Mouse (Mus musculus): ENCODE measurements around the gene Gm21969. TPM values are rescaled to one million over a fixed set of nuclear protein-coding genes. Genes with fewer than 3 reads are reported as not detected.

The Gm21969 gene
- polyA plus RNA-seq, 1 experiment from 2014 or later, result not detected

- Histone ChIP-seq H3K36me3 (ENCODE audit: control insufficient read depth, insufficient read depth, low read length) (no peaks in the 10 kb centered on the region), H3K9ac (ENCODE audit: low read length) (no peak overlapping the region), H3K27me3 (ENCODE audit: control insufficient read depth, insufficient read depth, low read length) (no peaks in the 10 kb centered on the region), H3K9me3 (replicated peaks; ENCODE audit: control insufficient read depth, low read length) (no peaks in the 10 kb centered on the region), H3K4me3 (replicated peaks; ENCODE audit: low read length) (no peak overlapping the region), H3K4me1 (ENCODE audit: control insufficient read depth, insufficient read depth, low read length) (peaks cover 42% of the 10 kb centered on the region), H3K4me2 (ENCODE audit: low read depth, low read length) (no peak overlapping the region), H3K27ac (ENCODE audit: low read length) (no peak overlapping the region; the same call in 1 of the 2 replicates)
- no peak for ATAC-seq (ENCODE audit: insufficient read depth, low FRiP score)
- 63% methylated on average over 6 of the region's 6 CpGs for WGBS
Observed at GRCm38 (mm10) chr4:139593383-139593782, 9.6 kb upstream of the Gm21969 start.

GRCm38 (mm10) chr4:139594062-139594461 is 8.9 kb upstream of the Gm21969 start:
- H3K4me1 ChIP-seq (ENCODE audit: control insufficient read depth, insufficient read depth, low read length), result peaks cover 47% of the 10 kb centered on the region
- no peak overlapping the region for H3K4me3 ChIP-seq (replicated peaks; ENCODE audit: low read length)
- no peaks in the 10 kb centered on the region for H3K9me3 ChIP-seq (replicated peaks; ENCODE audit: control insufficient read depth, low read length)
- H3K27me3 ChIP-seq (ENCODE audit: control insufficient read depth, insufficient read depth, low read length), result no peaks in the 10 kb centered on the region
- no peaks in the 10 kb centered on the region for H3K36me3 ChIP-seq (ENCODE audit: control insufficient read depth, insufficient read depth, low read length)
- ATAC-seq (ENCODE audit: insufficient read depth, low FRiP score), result no peak
- WGBS, result 44% methylated on average over 3 of the region's 3 CpGs
- no peak overlapping the region; the same call in 1 of the 2 replicates for H3K27ac ChIP-seq (ENCODE audit: low read length)
- no peak overlapping the region for H3K4me2 ChIP-seq (ENCODE audit: low read depth, low read length)
- H3K9ac ChIP-seq (ENCODE audit: low read length), result no peak overlapping the region

GRCm38 (mm10) chr4:139596715-139597114 is 6.3 kb upstream of the Gm21969 start:
- no peak for ATAC-seq (ENCODE audit: insufficient read depth, low FRiP score)
- Histone ChIP-seq H3K4me3 (replicated peaks; ENCODE audit: low read length) (no peak overlapping the region), H3K4me1 (ENCODE audit: control insufficient read depth, insufficient read depth, low read length) (peaks cover 52% of the 10 kb centered on the region), H3K36me3 (ENCODE audit: control insufficient read depth, insufficient read depth, low read length) (no peaks in the 10 kb centered on the region), H3K9ac (ENCODE audit: low read length) (peak overlapping the region; percentile 49; the same call in 1 of the 2 replicates), H3K27me3 (ENCODE audit: control insufficient read depth, insufficient read depth, low read length) (no peaks in the 10 kb centered on the region), H3K4me2 (ENCODE audit: low read depth, low read length) (no peak overlapping the region), H3K27ac (ENCODE audit: low read length) (peak overlapping the region; percentile 95), H3K9me3 (replicated peaks; ENCODE audit: control insufficient read depth, low read length) (no peaks in the 10 kb centered on the region)
- WGBS, result 55% methylated on average over 9 of the region's 9 CpGs

GRCm38 (mm10) chr4:139597286-139598284 is 5.4 kb upstream of the Gm21969 start:
- no peaks in the 10 kb centered on the region for H3K36me3 ChIP-seq (ENCODE audit: control insufficient read depth, insufficient read depth, low read length)
- no peaks in the 10 kb centered on the region for H3K27me3 ChIP-seq (ENCODE audit: control insufficient read depth, insufficient read depth, low read length)
- peak; percentile 20; the same call in 1 of the 2 replicates for ATAC-seq (ENCODE audit: insufficient read depth, low FRiP score)
- peaks cover 61% of the 10 kb centered on the region for H3K4me1 ChIP-seq (ENCODE audit: control insufficient read depth, insufficient read depth, low read length)
- H3K9me3 ChIP-seq (replicated peaks; ENCODE audit: control insufficient read depth, low read length), result no peaks in the 10 kb centered on the region
- peak overlapping the region; percentile 49 for H3K9ac ChIP-seq (ENCODE audit: low read length)
- H3K27ac ChIP-seq (ENCODE audit: low read length), result peak overlapping the region; percentile 95
- peak overlapping the region; percentile 46 for H3K4me2 ChIP-seq (ENCODE audit: low read depth, low read length)
- WGBS, result 41% methylated on average over 20 of the region's 20 CpGs
- no peak overlapping the region for H3K4me3 ChIP-seq (replicated peaks; ENCODE audit: low read length)

- Histone ChIP-seq H3K27me3 (ENCODE audit: control insufficient read depth, insufficient read depth, low read length) (no peaks in the 10 kb centered on the region), H3K9me3 (replicated peaks; ENCODE audit: control insufficient read depth, low read length) (no peaks in the 10 kb centered on the region), H3K4me2 (ENCODE audit: low read depth, low read length) (peak overlapping the region; percentile 46), H3K4me1 (ENCODE audit: control insufficient read depth, insufficient read depth, low read length) (peaks cover 68% of the 10 kb centered on the region), H3K9ac (ENCODE audit: low read length) (peak overlapping the region; percentile 49), H3K36me3 (ENCODE audit: control insufficient read depth, insufficient read depth, low read length) (no peaks in the 10 kb centered on the region), H3K27ac (ENCODE audit: low read length) (peak overlapping the region; percentile 95), H3K4me3 (replicated peaks; ENCODE audit: low read length) (no peak overlapping the region)
- 21% methylated on average over 13 of the region's 13 CpGs for WGBS
- ATAC-seq (ENCODE audit: insufficient read depth, low FRiP score), result no peak
Observed at GRCm38 (mm10) chr4:139598356-139598755, 4.6 kb upstream of the Gm21969 start.

GRCm38 (mm10) chr4:139598950-139599518 is 4.0 kb upstream of the Gm21969 start:
- ATAC-seq (ENCODE audit: insufficient read depth, low FRiP score), result peak; percentile 80
- peak overlapping the region; percentile 25 for H3K4me3 ChIP-seq (replicated peaks; ENCODE audit: low read length)
- H3K9me3 ChIP-seq (replicated peaks; ENCODE audit: control insufficient read depth, low read length), result no peaks in the 10 kb centered on the region
- no peaks in the 10 kb centered on the region for H3K27me3 ChIP-seq (ENCODE audit: control insufficient read depth, insufficient read depth, low read length)
- peak overlapping the region; percentile 95 for H3K27ac ChIP-seq (ENCODE audit: low read length)
- 1% methylated on average over 12 of the region's 12 CpGs for WGBS
- H3K4me2 ChIP-seq (ENCODE audit: low read depth, low read length), result peak overlapping the region; percentile 46
- peaks cover 68% of the 10 kb centered on the region for H3K4me1 ChIP-seq (ENCODE audit: control insufficient read depth, insufficient read depth, low read length)
- H3K9ac ChIP-seq (ENCODE audit: low read length), result peak overlapping the region; percentile 63
- H3K36me3 ChIP-seq (ENCODE audit: control insufficient read depth, insufficient read depth, low read length), result no peaks in the 10 kb centered on the region

- no peak; the same call in 1 of the 2 replicates for ATAC-seq (ENCODE audit: insufficient read depth, low FRiP score)
- peak overlapping the region; percentile 30; the same call in 1 of the 2 replicates for H3K4me2 ChIP-seq (ENCODE audit: low read depth, low read length)
- H3K9me3 ChIP-seq (replicated peaks; ENCODE audit: control insufficient read depth, low read length), result no peaks in the 10 kb centered on the region
- WGBS, result 41% methylated on average over 7 of the region's 7 CpGs
- no peak overlapping the region for H3K4me3 ChIP-seq (replicated peaks; ENCODE audit: low read length)
- H3K36me3 ChIP-seq (ENCODE audit: control insufficient read depth, insufficient read depth, low read length), result no peaks in the 10 kb centered on the region
- H3K9ac ChIP-seq (ENCODE audit: low read length), result peak overlapping the region; percentile 49; the same call in 1 of the 2 replicates
- H3K27ac ChIP-seq (ENCODE audit: low read length), result peak overlapping the region; percentile 85
- peaks cover 52% of the 10 kb centered on the region for H3K4me1 ChIP-seq (ENCODE audit: control insufficient read depth, insufficient read depth, low read length)
- H3K27me3 ChIP-seq (ENCODE audit: control insufficient read depth, insufficient read depth, low read length), result no peaks in the 10 kb centered on the region
Observed at GRCm38 (mm10) chr4:139601519-139602356, 1.2 kb upstream of the Gm21969 start.

GRCm38 (mm10) chr4:139605216-139605615 is 2.2 kb downstream of the Gm21969 start:
- Histone ChIP-seq H3K36me3 (ENCODE audit: control insufficient read depth, insufficient read depth, low read length) (no peaks in the 10 kb centered on the region), H3K27me3 (ENCODE audit: control insufficient read depth, insufficient read depth, low read length) (no peaks in the 10 kb centered on the region), H3K4me1 (ENCODE audit: control insufficient read depth, insufficient read depth, low read length) (peaks cover 21% of the 10 kb centered on the region), H3K27ac (ENCODE audit: low read length) (no peak overlapping the region), H3K9ac (ENCODE audit: low read length) (no peak overlapping the region), H3K9me3 (replicated peaks; ENCODE audit: control insufficient read depth, low read length) (no peaks in the 10 kb centered on the region), H3K4me3 (replicated peaks; ENCODE audit: low read length) (no peak overlapping the region), H3K4me2 (ENCODE audit: low read depth, low read length) (no peak overlapping the region)
- no peak for ATAC-seq (ENCODE audit: insufficient read depth, low FRiP score)
- 85% methylated on average over 11 of the region's 11 CpGs for WGBS
